Mouse (Mus musculus): ENCODE measurements at regions not wholly inside any gene's neighbourhood (a gene's known extent, or its start where the extent isn't known, plus 50 kb on each side); places are given as distances from the start of the nearest gene placed in this dataset.

GRCm38 (mm10) chr7:79539426-79539825 is 73.3 kb upstream of the Polg start:
- TF ChIP-seq CTCF (IDR thresholded peaks at IDR 0.05; ENCODE audit: borderline replicate concordance, control insufficient read depth, extremely low read depth, insufficient read depth, low read length, poor library complexity) (no peak), POLR2A (IDR thresholded peaks at IDR 0.05; ENCODE audit: control insufficient read depth, extremely low read depth, insufficient read depth, low read length, poor library complexity) (no peak)

All from thymus, adult 2 months (tissue).